Mouse (Mus musculus) G1E (cell line): ENCODE results near the gene Rac3. TPM values are rescaled to one million over a fixed set of nuclear protein-coding genes. Genes with fewer than 3 reads are reported as not detected.

Experiments used
- ATAC-seq: 2 replicates; pipeline ENCODE4 v1.8.0; 2016; ENCODE audit warnings: mild to moderate bottlenecking; ENCODE audit not compliant: insufficient number of reproducible peaks, poor library complexity, low FRiP score, severe bottlenecking; ENCODE audit errors: extremely low read depth
- DNase-seq: peaks from one replicate; pipeline ENCODE4 v3.0.0; 2012; ENCODE audit warnings: low spot score
- H3K27me3 ChIP-seq: 2 replicates; pipeline ENCODE4 v1.6.1; 2012; ENCODE audit warnings: mild to moderate bottlenecking, low read length, inconsistent platforms; ENCODE audit not compliant: insufficient read depth
- H3K36me3 ChIP-seq: replicated peaks from 2 replicates; pipeline ENCODE3; 2012; ENCODE audit warnings: mild to moderate bottlenecking, inconsistent platforms
- H3K4me1 ChIP-seq: 2 replicates; pipeline ENCODE4 v1.6.1; 2012; ENCODE audit warnings: low read depth, low read length, inconsistent platforms, mixed read lengths; ENCODE audit not compliant: insufficient read depth
- H3K4me3 ChIP-seq: 2 replicates; pipeline ENCODE4 v1.5.1; 2012; ENCODE audit warnings: low read depth, mild to moderate bottlenecking, inconsistent platforms, low read length, moderate library complexity, mixed read lengths
- H3K9me3 ChIP-seq: replicated peaks from 2 replicates; pipeline ENCODE4 v1.6.1; 2012; ENCODE audit warnings: inconsistent platforms
- CTCF ChIP-seq: IDR thresholded peaks from 2 replicates; pipeline ENCODE4 v1.5.1; 2012; ENCODE audit warnings: low read depth, low read length, inconsistent platforms, mixed read lengths
- GATA1 ChIP-seq: IDR thresholded peaks from 2 replicates; pipeline ENCODE4 v1.6.1; 2012; ENCODE audit warnings: borderline replicate concordance, low read length, inconsistent platforms, mixed read lengths
- GATA2 ChIP-seq: IDR thresholded peaks from 2 replicates; pipeline ENCODE4 v1.6.1; 2012; ENCODE audit warnings: low read depth, low read length, inconsistent platforms, borderline replicate concordance
- POLR2AphosphoS5 ChIP-seq: IDR thresholded peaks from 2 replicates; pipeline ENCODE4 v1.6.1; 2012; ENCODE audit warnings: low read depth, low read length, inconsistent platforms; ENCODE audit not compliant: insufficient replicate concordance
- TAL1 ChIP-seq: conservative IDR thresholded peaks from 2 replicates; pipeline ENCODE4 v1.6.1; 2012; ENCODE audit warnings: low read depth, low read length, inconsistent platforms, mixed read lengths
- polyA plus RNA-seq: library from polyadenylated mRNA; stranded (reverse); fragments of >175 nt; gene quantifications from 2 replicates; pipeline ENCODE4 v1.2.3, GENCODE M21; 2012
- total RNA-seq, 2 experiments: library from RNA; stranded (forward) in 1 of 2; stranded (reverse) in 1 of 2; fragments of 200-1000 nt in 1 of 2; fragments of >200 nt in 1 of 2; fragmentation: Nextera tagmentation in 1 of 2; gene quantifications; 2 replicates each; pipeline ENCODE4 v1.2.3; 2014 to 2017

Gene Rac3
- total and polyA plus RNA-seq, 3 experiments, result 0.66 to 2.6 (median 2.1) TPM

DNA sequence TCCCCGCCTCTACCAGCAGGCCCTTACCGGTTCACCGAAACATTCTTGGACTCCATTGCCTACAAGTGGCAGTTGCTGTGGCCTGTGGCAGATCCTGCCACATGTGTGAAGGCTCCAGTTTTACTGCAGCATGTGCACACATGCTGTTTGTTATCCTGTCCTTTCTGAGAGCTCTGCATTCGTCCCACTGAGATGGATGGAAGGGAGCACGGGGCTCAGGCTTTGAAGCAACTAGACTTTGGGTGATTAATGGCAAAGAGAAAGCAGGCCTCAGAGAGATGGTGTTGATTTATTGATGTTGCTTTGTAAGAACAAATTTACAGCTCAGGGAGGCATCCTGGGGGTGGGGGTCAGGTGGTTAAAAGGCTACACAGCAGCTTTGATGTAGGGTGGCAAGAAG is 10.6 kb upstream of the Rac3 start:
- ATAC-seq (no peak), DNase-seq (no peak)
- no peak for TF ChIP-seq GATA1
- TF ChIP-seq TAL1, result no peak
- TF ChIP-seq CTCF, result no peak
- no peak for TF ChIP-seq GATA2
- TF ChIP-seq POLR2AphosphoS5, result no peak
- Histone ChIP-seq H3K27me3 (no peaks in the 10 kb centered on the region), H3K9me3 (no peaks in the 10 kb centered on the region), H3K4me1 (peaks cover 69% of the 10 kb centered on the region), H3K4me3 (no peak overlapping the region), H3K36me3 (peaks cover 78% of the 10 kb centered on the region)

DNA sequence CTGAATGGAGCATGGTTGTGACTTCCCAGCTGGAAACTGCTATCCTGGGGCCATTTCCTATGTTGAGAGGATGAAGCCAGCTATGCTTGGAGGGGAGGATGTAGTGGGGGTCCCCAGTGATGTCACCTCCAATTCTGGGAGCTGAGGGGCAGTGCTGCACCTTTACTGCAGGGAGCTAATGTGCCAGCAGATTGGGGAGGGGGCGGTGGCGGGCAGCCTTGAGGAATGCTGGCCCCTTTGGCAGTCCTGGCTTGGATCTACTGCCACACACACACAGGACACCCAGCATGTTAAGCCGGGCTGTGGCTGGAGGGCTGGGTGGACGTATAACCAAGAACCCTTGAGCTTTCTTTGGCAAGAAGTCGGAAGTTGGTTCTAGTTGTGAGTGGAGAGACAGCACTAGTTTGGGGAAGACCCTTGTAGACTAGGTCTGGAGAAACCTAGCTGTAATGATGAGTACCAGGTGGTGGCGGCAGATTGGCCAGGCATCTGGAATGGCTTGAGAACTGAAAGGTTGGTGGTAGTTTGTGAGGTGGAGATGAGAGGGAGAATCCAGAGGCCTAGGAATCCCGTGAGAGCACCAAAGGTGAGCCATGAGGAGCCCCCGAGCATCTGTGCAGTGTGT is 9.2 kb upstream of the Rac3 start:
- peaks cover 79% of the 10 kb centered on the region for H3K36me3 ChIP-seq
- no peak for TF ChIP-seq TAL1
- TF ChIP-seq GATA2, result no peak
- TF ChIP-seq POLR2AphosphoS5, result no peak
- no peak for ATAC-seq
- H3K27me3 ChIP-seq, result no peaks in the 10 kb centered on the region
- H3K4me3 ChIP-seq, result peak overlapping the region; percentile 81; the same call in 1 of the 2 replicates
- H3K4me1 ChIP-seq, result peaks cover 68% of the 10 kb centered on the region
- no peaks in the 10 kb centered on the region for H3K9me3 ChIP-seq
- no peak for DNase-seq

DNA sequence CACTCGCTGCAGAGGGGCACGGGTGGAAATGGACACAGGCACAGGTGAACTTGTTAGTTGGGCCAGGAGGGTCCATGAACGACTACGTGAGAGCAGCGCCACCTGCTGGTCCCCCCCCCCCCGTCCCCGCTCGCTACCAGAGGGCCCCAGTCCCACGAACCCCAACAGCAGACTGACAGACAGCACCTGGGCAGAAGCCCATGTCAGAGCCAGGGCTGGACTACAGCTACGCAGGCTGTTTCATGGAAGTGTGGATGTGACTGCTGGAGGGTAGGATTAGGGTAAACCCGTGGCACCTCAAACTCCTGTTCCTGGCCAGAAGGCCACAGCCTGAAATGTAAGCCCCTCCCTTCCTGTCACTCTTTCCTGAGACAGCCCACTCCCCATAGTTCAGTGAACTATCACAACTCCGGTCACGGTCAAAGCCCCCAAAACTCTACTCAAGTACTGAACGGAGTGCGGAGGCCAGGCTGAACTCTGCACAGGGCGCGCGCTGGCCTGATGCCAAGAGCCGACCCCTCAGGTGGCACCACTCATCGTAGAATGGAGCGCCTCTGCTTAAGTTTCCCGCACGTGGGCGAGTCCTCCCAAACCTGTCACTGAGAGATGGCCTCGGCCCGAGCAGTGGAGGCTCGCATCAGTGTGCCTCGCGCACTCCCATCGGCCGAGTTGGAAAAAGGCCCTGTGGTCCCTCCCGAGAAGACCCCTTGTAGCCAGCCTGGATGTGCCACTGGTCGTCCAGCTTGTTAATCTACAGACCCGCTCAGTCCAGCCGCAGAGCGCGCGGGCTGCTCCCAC is 8.3 kb upstream of the Rac3 start:
- TF ChIP-seq GATA2, result no peak
- peak; percentile 56; the same call in 1 of the 2 replicates for TF ChIP-seq CTCF
- Histone ChIP-seq H3K36me3 (peaks cover 83% of the 10 kb centered on the region), H3K4me1 (peaks cover 64% of the 10 kb centered on the region), H3K4me3 (peak overlapping the region; percentile 81), H3K9me3 (no peaks in the 10 kb centered on the region), H3K27me3 (no peaks in the 10 kb centered on the region)
- no peak for ATAC-seq
- peak; percentile 91 for DNase-seq

DNA sequence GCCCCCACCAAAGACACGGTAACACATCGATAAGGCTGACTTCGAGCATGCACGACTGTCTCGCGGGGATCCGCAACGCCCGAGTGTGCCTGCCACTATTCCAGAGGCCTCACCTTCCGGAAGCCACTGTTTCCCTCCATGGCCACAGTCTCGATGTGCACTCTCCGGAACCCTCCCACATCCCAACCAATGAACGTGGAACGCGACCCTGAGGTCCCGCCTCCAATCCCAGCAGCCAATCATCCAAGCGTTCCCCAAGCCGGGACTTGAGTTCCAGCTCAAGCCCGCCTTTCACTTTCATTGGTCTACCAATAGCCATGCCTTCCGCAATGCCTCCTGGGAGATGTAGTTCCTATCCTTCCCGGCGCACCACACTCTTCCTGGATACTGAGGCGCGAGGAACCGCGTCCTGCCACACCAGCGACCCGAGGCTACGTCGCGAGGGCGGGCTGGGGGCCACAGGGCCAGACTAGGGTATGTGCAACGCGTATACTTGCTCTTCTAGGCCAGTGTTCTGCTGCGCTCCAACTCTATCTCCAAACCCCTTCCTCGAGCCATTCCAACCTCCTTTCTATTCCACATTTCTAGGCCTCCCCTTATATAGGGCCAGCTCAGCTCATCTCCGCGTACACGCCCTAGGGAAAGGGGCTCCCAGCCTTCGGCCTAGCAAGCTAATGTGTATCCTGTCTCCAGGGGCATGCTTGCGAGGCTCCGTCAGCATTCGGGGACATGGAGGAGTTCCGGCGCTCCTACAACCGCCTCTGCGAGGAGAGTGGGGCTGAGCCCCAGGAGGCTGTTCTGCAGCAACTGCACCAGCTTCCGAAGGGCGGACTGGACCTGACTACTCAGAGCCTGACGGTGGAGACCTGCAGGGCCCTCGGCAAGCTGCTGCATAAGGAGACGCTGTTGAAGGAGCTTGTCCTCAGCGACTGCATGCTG is 7.4 kb upstream of the Rac3 start, which contains the start of the genes Cenpx and Lrrc45:
TSS of gene Cenpx (minus strand) at position 159 of the 939 bp plus-strand sequence.
TSS of gene Lrrc45 (plus strand) at position 346 of the 939 bp plus-strand sequence.
- TF ChIP-seq GATA1 (no peak), TAL1 (no peak), POLR2AphosphoS5 (no peak), GATA2 (no peak), CTCF (no peak)
- peak; percentile 99 for ATAC-seq
- Histone ChIP-seq H3K4me3 (peak within 1 kb of the TSS; percentile 81), H3K27me3 (no peaks in the 10 kb centered on the region), H3K9me3 (no peaks in the 10 kb centered on the region), H3K36me3 (peaks cover 83% of the 10 kb centered on the region), H3K4me1 (peaks cover 59% of the 10 kb centered on the region)
- peak; percentile 100 for DNase-seq

DNA sequence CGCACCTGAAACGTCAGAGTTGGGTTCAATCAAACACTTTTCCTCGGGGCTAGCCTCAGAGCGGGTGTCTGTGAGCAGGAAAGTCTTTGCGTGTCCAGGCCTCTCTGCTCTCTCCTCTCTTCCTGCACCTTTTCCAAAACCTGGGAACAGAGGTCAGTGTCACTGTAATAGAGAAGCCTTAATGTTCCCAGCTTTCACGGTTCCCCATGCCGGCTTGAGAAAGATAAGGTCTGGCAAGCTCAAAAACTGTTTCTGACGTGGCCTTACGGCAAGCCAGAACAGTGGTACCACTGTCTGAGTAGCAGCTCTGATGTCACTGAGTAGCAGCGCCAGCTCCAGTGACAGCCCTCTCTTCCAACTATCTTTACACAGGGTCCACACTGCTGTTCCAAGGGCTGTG is 6.7 kb upstream of the Rac3 start:
- ATAC-seq, result no peak
- Histone ChIP-seq H3K4me1 (peaks cover 58% of the 10 kb centered on the region), H3K4me3 (peak overlapping the region; percentile 81), H3K9me3 (no peaks in the 10 kb centered on the region), H3K27me3 (no peaks in the 10 kb centered on the region), H3K36me3 (peaks cover 83% of the 10 kb centered on the region)
- DNase-seq, result no peak
- TF ChIP-seq GATA2, result no peak
- TF ChIP-seq CTCF, result no peak
- TF ChIP-seq POLR2AphosphoS5, result no peak
- no peak for TF ChIP-seq GATA1
- no peak for TF ChIP-seq TAL1

DNA sequence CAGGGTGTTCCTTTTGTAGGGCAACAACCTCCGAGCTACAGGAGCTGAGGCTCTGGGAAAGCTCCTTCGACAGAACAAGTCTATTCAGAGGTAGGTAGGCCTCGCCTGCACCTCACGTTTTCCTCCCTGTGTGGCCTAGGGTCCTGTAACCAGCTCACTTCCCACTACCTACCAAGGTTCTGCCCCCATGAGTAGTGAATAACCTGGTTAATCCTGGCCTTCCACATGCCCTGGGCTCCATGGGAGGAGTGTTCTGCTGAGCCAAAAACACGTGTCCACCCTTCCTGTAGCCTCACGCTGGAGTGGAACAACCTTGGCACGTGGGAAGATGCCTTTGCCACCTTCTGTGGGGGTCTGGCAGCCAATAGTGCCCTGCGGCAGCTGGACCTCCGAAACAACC is 6.1 kb upstream of the Rac3 start:
- no peak for TF ChIP-seq GATA2
- TF ChIP-seq CTCF, result no peak
- TF ChIP-seq GATA1, result no peak
- no peak for TF ChIP-seq TAL1
- no peak for TF ChIP-seq POLR2AphosphoS5
- H3K4me1 ChIP-seq, result peaks cover 53% of the 10 kb centered on the region
- DNase-seq (no peak), ATAC-seq (no peak)
- no peaks in the 10 kb centered on the region; the same call in 1 of the 2 replicates for H3K27me3 ChIP-seq
- peaks cover 83% of the 10 kb centered on the region for H3K36me3 ChIP-seq
- no peak overlapping the region; the same call in 1 of the 2 replicates for H3K4me3 ChIP-seq
- H3K9me3 ChIP-seq, result no peaks in the 10 kb centered on the region
